Mouse (Mus musculus): Measurements from ENCODE around the gene Cdc25a. TPM values are rescaled to one million over a fixed set of nuclear protein-coding genes. Genes with fewer than 3 reads are reported as not detected.

The Cdc25a gene
- polyA plus RNA-seq, 1 experiment from 2014 or later, result 36.3 TPM

Small RNA genes within 50 kb of the gene (microRNA-seq; reads per million reads assigned to microRNA genes)
- 0.52 reads per million for gene Mir7089

Other genes with a start within 250 kb of the Cdc25a start
- gene Fbxw24, start 249.5 kb upstream of the Cdc25a start, polyA plus RNA-seq (2015; fragmentation: Nextera tagmentation; extraction: Ambion mirVana), result not detected in 2 replicates
- not detected in 2 replicates for gene Fbxw25, start 210.9 kb upstream of the Cdc25a start, polyA plus RNA-seq (2015; fragmentation: Nextera tagmentation; extraction: Ambion mirVana)
- not detected in 2 replicates for gene Fbxw18, start 172.9 kb upstream of the Cdc25a start, polyA plus RNA-seq (2015; fragmentation: Nextera tagmentation; extraction: Ambion mirVana)
- gene Fbxw26, start 129.5 kb upstream of the Cdc25a start, polyA plus RNA-seq (2015; fragmentation: Nextera tagmentation; extraction: Ambion mirVana), result not detected in 2 replicates
- gene Fbxw27, start 84.9 kb upstream of the Cdc25a start, polyA plus RNA-seq (2015; fragmentation: Nextera tagmentation; extraction: Ambion mirVana), result not detected in 2 replicates
- gene Spink8, start 63.3 kb upstream of the Cdc25a start, polyA plus RNA-seq (2015; fragmentation: Nextera tagmentation; extraction: Ambion mirVana), result 0.24 and 0.46 TPM in 2 replicates
- gene Nme6, start 42.8 kb upstream of the Cdc25a start, polyA plus RNA-seq (2015; fragmentation: Nextera tagmentation; extraction: Ambion mirVana), result 72.3 and 73.8 TPM in 2 replicates
- 0.27 and 0.60 TPM in 2 replicates for gene Camp, start 26.0 kb upstream of the Cdc25a start, polyA plus RNA-seq (2015; fragmentation: Nextera tagmentation; extraction: Ambion mirVana)
- gene Map4, start 55.9 kb downstream of the Cdc25a start, polyA plus RNA-seq (2015; fragmentation: Nextera tagmentation; extraction: Ambion mirVana), result 58.2 and 65.5 TPM in 2 replicates
- 174 and 188 TPM in 2 replicates for gene Smarcc1, start 242.1 kb downstream of the Cdc25a start, polyA plus RNA-seq (2015; fragmentation: Nextera tagmentation; extraction: Ambion mirVana)
- gene Dhx30, start 242.3 kb downstream of the Cdc25a start, polyA plus RNA-seq (2015; fragmentation: Nextera tagmentation; extraction: Ambion mirVana), result 158 TPM in 2 replicates

Measured in limb, embryonic 13.5 days (tissue).